Mouse (Mus musculus) right cerebral cortex, postnatal 4 days (tissue): ENCODE results near the gene Arl8b.
"Not testable (repeated sequence)": the region's sequence is repeated elsewhere in the genome, so short reads cannot be mapped to it uniquely, and the experiment has no call there.

Experiments
- DNase-seq: peaks from one replicate; pipeline ENCODE4 v3.0.0-alpha.2; 2022

Gene Arl8b

GRCm38 (mm10) chr6:108837081-108837480 lies 54.2 kb downstream of the Arl8b start:
- DNase-seq = no peak

- no peak for DNase-seq
Observed at GRCm38 (mm10) chr6:108837958-108838357, 55.1 kb downstream of the Arl8b start.

GRCm38 (mm10) chr6:108839432-108839831 lies 56.5 kb downstream of the Arl8b start:
- no peak for DNase-seq

GRCm38 (mm10) chr6:108840861-108841640 lies 58.2 kb downstream of the Arl8b start:
- no peak for DNase-seq

- no peak for DNase-seq
Observed at GRCm38 (mm10) chr6:108843664-108844063, 60.8 kb downstream of the Arl8b start.

GRCm38 (mm10) chr6:108844093-108844492 lies 61.2 kb downstream of the Arl8b start:
- DNase-seq = no peak

GRCm38 (mm10) chr6:108844771-108845170 lies 61.9 kb downstream of the Arl8b start:
- no peak for DNase-seq

- no peak for DNase-seq
Observed at GRCm38 (mm10) chr6:108852088-108852670, 69.3 kb downstream of the Arl8b start.

- no peak for DNase-seq
Observed at GRCm38 (mm10) chr6:108852986-108853385, 70.1 kb downstream of the Arl8b start.

GRCm38 (mm10) chr6:108858583-108858982 lies 75.7 kb downstream of the Arl8b start:
- no peak for DNase-seq

GRCm38 (mm10) chr6:108861226-108861625 lies 78.3 kb downstream of the Arl8b start:
- no peak for DNase-seq

GRCm38 (mm10) chr6:108862548-108862947 lies 79.6 kb downstream of the Arl8b start:
- peak; percentile 7 for DNase-seq

- DNase-seq = no peak
Observed at GRCm38 (mm10) chr6:108866317-108866716, 83.4 kb downstream of the Arl8b start.

GRCm38 (mm10) chr6:108869031-108869430 lies 86.1 kb downstream of the Arl8b start:
- DNase-seq = not testable (repeated sequence)

- no peak for DNase-seq
Observed at GRCm38 (mm10) chr6:108870421-108870820, 87.5 kb downstream of the Arl8b start.

- DNase-seq = no peak
Observed at GRCm38 (mm10) chr6:108871251-108871650, 88.4 kb downstream of the Arl8b start.
